Mouse (Mus musculus) cortical plate, adult 2 months (tissue): Measurements from ENCODE around the gene Jmjd8. TPM values are rescaled to one million over a fixed set of nuclear protein-coding genes. Genes with fewer than 3 reads are reported as not detected.

Experiments
- H3K27ac ChIP-seq: fragments of 200-500 bp; 2 replicates; pipeline ENCODE4 v1.5.1; 2012; ENCODE audit warnings: low read length, control low read depth, inconsistent platforms; ENCODE audit not compliant: insufficient read depth
- H3K4me1 ChIP-seq: fragments of 200-500 bp; 2 replicates; pipeline ENCODE4 v1.6.1; 2011; ENCODE audit warnings: low read length; ENCODE audit not compliant: control insufficient read depth, insufficient read depth
- H3K4me3 ChIP-seq: fragments of 200-500 bp; 2 replicates; pipeline ENCODE4 v1.5.1; 2011; ENCODE audit warnings: mild to moderate bottlenecking, low read length, control low read depth; ENCODE audit not compliant: insufficient read depth
- CTCF ChIP-seq: fragments of 200-500 bp; IDR thresholded peaks from 2 replicates; pipeline ENCODE4 v1.5.1; 2011; ENCODE audit warnings: mild to moderate bottlenecking, control low read depth, low read length; ENCODE audit not compliant: insufficient read depth; ENCODE audit errors: extremely low read depth
- POLR2A ChIP-seq: fragments of 200-500 bp; IDR thresholded peaks from 2 replicates; pipeline ENCODE4 v1.6.1; 2011; ENCODE audit warnings: mild to moderate bottlenecking, low read length, control low read depth; ENCODE audit not compliant: insufficient read depth; ENCODE audit errors: extremely low read depth
- polyA plus RNA-seq: library from polyadenylated mRNA; depleted of rRNA; stranded (reverse); fragments of >200 nt; gene quantifications from 2 replicates; pipeline ENCODE4 v1.2.3, GENCODE M21; 2012

Jmjd8 gene
- polyA plus RNA-seq, 1 experiment = 55.6 TPM

DNA sequence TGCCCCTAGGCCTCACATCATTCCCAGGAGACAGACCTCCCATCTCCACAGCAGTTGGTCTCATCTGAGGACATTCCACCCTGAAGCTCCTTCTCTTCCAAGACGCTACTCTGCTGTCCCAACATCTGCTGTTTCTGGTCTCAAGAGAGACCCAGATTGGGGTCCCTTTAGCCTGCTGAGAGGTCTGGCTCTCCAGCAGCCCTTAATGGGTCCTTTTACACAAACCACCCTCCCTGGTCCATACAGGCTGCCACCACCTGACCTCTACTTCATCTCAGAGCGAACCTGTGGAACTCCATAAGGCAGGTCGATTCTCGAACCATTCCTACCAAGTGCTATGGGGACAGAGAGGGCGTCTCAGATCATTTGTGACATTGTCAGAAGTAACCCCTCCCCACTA lies 20.6 kb upstream of the Jmjd8 start:
- peaks cover 13% of the 10 kb centered on the region for H3K4me1 ChIP-seq
- H3K27ac ChIP-seq = peak overlapping the region; percentile 58; the same call in 1 of the 2 replicates
- TF ChIP-seq CTCF (no peak), POLR2A (no peak)
- peak overlapping the region; percentile 99 for H3K4me3 ChIP-seq

GRCm38 (mm10) chr17:25808789-25809605 lies 19.7 kb upstream of the Jmjd8 start, which contains the start of gene Fbxl16:
Gene Fbxl16 (plus strand): TSS chr17:25809085.
- TF ChIP-seq CTCF = no peak
- peak; percentile 44; the same call in 1 of the 2 replicates for TF ChIP-seq POLR2A
- H3K4me1 ChIP-seq = peaks cover 10% of the 10 kb centered on the region; the same call in 1 of the 2 replicates
- peak within 1 kb of the TSS; percentile 99 for H3K4me3 ChIP-seq
- H3K27ac ChIP-seq = peak within 1 kb of the TSS; percentile 99

- H3K4me3 ChIP-seq = peak overlapping the region; percentile 99
- TF ChIP-seq POLR2A (no peak), CTCF (no peak)
- peaks cover 14% of the 10 kb centered on the region; the same call in 1 of the 2 replicates for H3K4me1 ChIP-seq
- peak overlapping the region; percentile 99 for H3K27ac ChIP-seq
Measured at GRCm38 (mm10) chr17:25809606-25810340, 18.9 kb upstream of the Jmjd8 start.

DNA sequence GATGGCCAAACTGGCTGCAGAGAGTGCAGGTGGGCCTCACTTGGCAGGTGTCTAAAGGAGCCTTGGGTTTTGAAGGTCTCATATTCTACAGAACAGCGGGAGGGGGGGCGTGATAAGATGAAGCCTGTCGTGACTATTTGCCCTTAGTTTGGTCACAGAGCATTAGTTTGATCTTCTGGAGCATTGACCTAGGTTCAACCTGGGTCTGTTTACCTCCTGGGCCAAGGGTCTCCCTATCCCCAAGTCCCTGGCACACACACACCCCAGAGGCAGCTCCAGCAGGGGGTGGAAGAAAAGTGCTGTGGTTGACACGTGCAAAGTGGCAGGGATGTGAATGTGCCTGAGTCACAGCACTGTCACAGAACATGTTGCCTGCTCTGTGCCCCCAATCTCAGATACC lies 17.8 kb upstream of the Jmjd8 start:
- peaks cover 17% of the 10 kb centered on the region for H3K4me1 ChIP-seq
- peak overlapping the region; percentile 99 for H3K4me3 ChIP-seq
- TF ChIP-seq POLR2A (no peak), CTCF (no peak)
- H3K27ac ChIP-seq = peak overlapping the region; percentile 30; the same call in 1 of the 2 replicates

DNA sequence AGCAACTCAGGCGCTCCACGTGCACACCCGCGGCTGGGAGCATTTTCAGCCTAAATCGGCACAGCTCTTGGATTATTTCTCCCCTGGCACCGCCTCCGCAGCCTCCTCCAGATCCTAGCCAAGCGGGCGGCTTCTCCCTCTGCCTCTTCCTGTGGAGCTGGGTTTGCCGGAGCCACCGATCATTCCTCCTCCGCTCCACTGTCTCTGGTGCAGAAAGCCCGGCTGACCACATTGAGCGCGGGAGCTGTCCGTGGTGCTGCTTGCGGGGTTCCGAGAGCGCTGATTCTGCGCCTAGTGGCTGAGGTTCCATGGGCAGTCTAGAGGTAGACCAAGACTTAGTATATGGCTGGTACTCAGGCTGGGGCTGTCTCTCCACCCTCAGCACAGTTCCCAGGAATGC lies 15.2 kb upstream of the Jmjd8 start:
- TF ChIP-seq POLR2A = peak; percentile 56; the same call in 1 of the 2 replicates
- TF ChIP-seq CTCF = peak; percentile 32
- Histone ChIP-seq H3K27ac (peak overlapping the region; percentile 83), H3K4me1 (peaks cover 18% of the 10 kb centered on the region), H3K4me3 (peak overlapping the region; percentile 17)

- Histone ChIP-seq H3K4me3 (no peak overlapping the region), H3K4me1 (peaks cover 15% of the 10 kb centered on the region), H3K27ac (no peak overlapping the region)
- no peak for TF ChIP-seq POLR2A
- no peak for TF ChIP-seq CTCF
Measured at GRCm38 (mm10) chr17:25817662-25818061, 11.0 kb upstream of the Jmjd8 start.

- TF ChIP-seq CTCF = no peak
- no peak for TF ChIP-seq POLR2A
- no peak overlapping the region for H3K27ac ChIP-seq
Measured at GRCm38 (mm10) chr17:25818851-25819780, 9.6 kb upstream of the Jmjd8 start.

GRCm38 (mm10) chr17:25823452-25823851 lies 5.2 kb upstream of the Jmjd8 start, which contains the start of gene Wdr24:
Gene Wdr24 (plus strand): TSS chr17:25823627.
- Histone ChIP-seq H3K4me1 (peaks cover 7% of the 10 kb centered on the region), H3K27ac (no peak within 1 kb of the TSS), H3K4me3 (peak within 1 kb of the TSS; percentile 65)
- no peak for TF ChIP-seq CTCF
- TF ChIP-seq POLR2A = peak; percentile 61; the same call in 1 of the 2 replicates

More at GRCm38 (mm10) chr17:25818851-25819780, 9.6 kb upstream of the Jmjd8 start:
- H3K4me1 ChIP-seq = peaks cover 15% of the 10 kb centered on the region
- no peak overlapping the region for H3K4me3 ChIP-seq
